Mouse (Mus musculus): ENCODE results near the gene Snx22. TPM values are rescaled to one million over a fixed set of nuclear protein-coding genes. Genes with fewer than 3 reads are reported as not detected.

Gene Snx22
- polyA plus RNA-seq, 1 experiment = 1.8 TPM

- H3K79me2 ChIP-seq (ENCODE audit: control insufficient read depth, insufficient read depth) = peaks cover 30% of the 10 kb centered on the region
- H3K36me3 ChIP-seq (ENCODE audit: control insufficient read depth, insufficient read depth) = peaks cover 56% of the 10 kb centered on the region
- H3K27me3 ChIP-seq (ENCODE audit: control insufficient read depth, insufficient read depth, insufficient read length) = no peaks in the 10 kb centered on the region
- H3K4me3 ChIP-seq = no peak overlapping the region
- no peak overlapping the region for H3K4me2 ChIP-seq (ENCODE audit: low read depth)
- H3ac ChIP-seq (ENCODE audit: control insufficient read depth, insufficient read length) = no peak overlapping the region
- TF ChIP-seq POLR2A (IDR thresholded peaks at IDR 0.05; ENCODE audit: insufficient read length, low read depth) = no peak
- TF ChIP-seq E2F4 (IDR thresholded peaks at IDR 0.05; ENCODE audit: insufficient read depth) = no peak
These were observed 40.1 kb upstream of the Snx22 start for GRCm38 (mm10) chr9:66109574-66109973.

GRCm38 (mm10) chr9:66105168-66105567 lies 35.6 kb upstream of the Snx22 start:
- Histone ChIP-seq H3ac (ENCODE audit: control insufficient read depth, insufficient read length) (no peak overlapping the region), H3K79me2 (ENCODE audit: control insufficient read depth, insufficient read depth) (no peaks in the 10 kb centered on the region), H3K4me3 (no peak overlapping the region), H3K4me2 (ENCODE audit: low read depth) (no peak overlapping the region), H3K36me3 (ENCODE audit: control insufficient read depth, insufficient read depth) (peaks cover 76% of the 10 kb centered on the region), H3K27me3 (ENCODE audit: control insufficient read depth, insufficient read depth, insufficient read length) (no peaks in the 10 kb centered on the region)
- TF ChIP-seq MAX (IDR thresholded peaks at IDR 0.05; ENCODE audit: low read depth) (no peak), TCF3 (IDR thresholded peaks at IDR 0.05; ENCODE audit: insufficient read length, low read depth) (no peak), POLR2A (IDR thresholded peaks at IDR 0.05; ENCODE audit: insufficient read length, low read depth) (no peak), TCF12 (IDR thresholded peaks at IDR 0.05; ENCODE audit: insufficient read depth, poor library complexity, severe bottlenecking) (no peak), MYOD1 (IDR thresholded peaks at IDR 0.05; ENCODE audit: control insufficient read depth in 1 of 3, insufficient read length in 2 of 3, low read depth in 2 of 3) (no peak), E2F4 (IDR thresholded peaks at IDR 0.05; ENCODE audit: insufficient read depth) (no peak), REST (IDR thresholded peaks at IDR 0.05; ENCODE audit: insufficient read depth, insufficient read length) (no peak), POLR2AphosphoS2 (IDR thresholded peaks at IDR 0.05; ENCODE audit: insufficient read length, low read depth) (no peak), MYOG (IDR thresholded peaks at IDR 0.05; ENCODE audit: control insufficient read depth in 1 of 3, insufficient read depth in 1 of 3, insufficient read length in 2 of 3, low read depth in 2 of 3) (no peak), CEBPB (IDR thresholded peaks at IDR 0.05; ENCODE audit: insufficient read depth, poor library complexity, severe bottlenecking) (no peak), USF1 (IDR thresholded peaks at IDR 0.05; ENCODE audit: low read depth) (no peak), SRF (IDR thresholded peaks at IDR 0.05; ENCODE audit: control insufficient read depth, insufficient read length, low read depth) (no peak)

- Histone ChIP-seq H3K4me3 (no peak overlapping the region), H3K27me3 (ENCODE audit: control insufficient read depth, insufficient read depth, insufficient read length) (no peaks in the 10 kb centered on the region), H3K36me3 (ENCODE audit: control insufficient read depth, insufficient read depth) (peaks cover 79% of the 10 kb centered on the region), H3K79me2 (ENCODE audit: control insufficient read depth, insufficient read depth) (no peaks in the 10 kb centered on the region), H3ac (ENCODE audit: control insufficient read depth, insufficient read length) (no peak overlapping the region), H3K4me2 (ENCODE audit: low read depth) (no peak overlapping the region)
- TF ChIP-seq E2F4 (IDR thresholded peaks at IDR 0.05; ENCODE audit: insufficient read depth) (no peak), REST (IDR thresholded peaks at IDR 0.05; ENCODE audit: insufficient read depth, insufficient read length) (no peak)
These were observed 35.1 kb upstream of the Snx22 start for GRCm38 (mm10) chr9:66104601-66105000.

- H3ac ChIP-seq (ENCODE audit: control insufficient read depth, insufficient read length) = no peak overlapping the region
- H3K79me2 ChIP-seq (ENCODE audit: control insufficient read depth, insufficient read depth) = no peaks in the 10 kb centered on the region
- H3K4me3 ChIP-seq = no peak overlapping the region
- H3K36me3 ChIP-seq (ENCODE audit: control insufficient read depth, insufficient read depth) = peaks cover 75% of the 10 kb centered on the region
- TF ChIP-seq CEBPB (IDR thresholded peaks at IDR 0.05; ENCODE audit: insufficient read depth, poor library complexity, severe bottlenecking) (no peak), MYOD1 (IDR thresholded peaks at IDR 0.05; ENCODE audit: control insufficient read depth in 1 of 3, insufficient read length in 2 of 3, low read depth in 2 of 3) (no peak), USF1 (IDR thresholded peaks at IDR 0.05; ENCODE audit: low read depth) (no peak), MAX (IDR thresholded peaks at IDR 0.05; ENCODE audit: low read depth) (no peak), E2F4 (IDR thresholded peaks at IDR 0.05; ENCODE audit: insufficient read depth) (no peak), REST (IDR thresholded peaks at IDR 0.05; ENCODE audit: insufficient read depth, insufficient read length) (no peak), SRF (IDR thresholded peaks at IDR 0.05; ENCODE audit: control insufficient read depth, insufficient read length, low read depth) (no peak), MYOG (IDR thresholded peaks at IDR 0.05; ENCODE audit: control insufficient read depth in 1 of 3, insufficient read depth in 1 of 3, insufficient read length in 2 of 3, low read depth in 2 of 3) (no peak), TCF3 (IDR thresholded peaks at IDR 0.05; ENCODE audit: insufficient read length, low read depth) (no peak), POLR2AphosphoS2 (IDR thresholded peaks at IDR 0.05; ENCODE audit: insufficient read length, low read depth) (no peak), TCF12 (IDR thresholded peaks at IDR 0.05; ENCODE audit: insufficient read depth, poor library complexity, severe bottlenecking) (no peak), POLR2A (IDR thresholded peaks at IDR 0.05; ENCODE audit: insufficient read length, low read depth) (no peak)
- H3K27me3 ChIP-seq (ENCODE audit: control insufficient read depth, insufficient read depth, insufficient read length) = no peaks in the 10 kb centered on the region
- no peak overlapping the region for H3K4me2 ChIP-seq (ENCODE audit: low read depth)
These were observed 33.1 kb upstream of the Snx22 start for GRCm38 (mm10) chr9:66102668-66103067.

GRCm38 (mm10) chr9:66101577-66101976 lies 32.1 kb upstream of the Snx22 start:
- no peak overlapping the region for H3K4me2 ChIP-seq (ENCODE audit: low read depth)

More at GRCm38 (mm10) chr9:66101577-66101976, 32.1 kb upstream of the Snx22 start:
- no peak overlapping the region for H3ac ChIP-seq (ENCODE audit: control insufficient read depth, insufficient read length)
- H3K79me2 ChIP-seq (ENCODE audit: control insufficient read depth, insufficient read depth) = no peaks in the 10 kb centered on the region
- H3K27me3 ChIP-seq (ENCODE audit: control insufficient read depth, insufficient read depth, insufficient read length) = no peaks in the 10 kb centered on the region
- peaks cover 75% of the 10 kb centered on the region for H3K36me3 ChIP-seq (ENCODE audit: control insufficient read depth, insufficient read depth)
- H3K4me3 ChIP-seq = no peak overlapping the region
- no peak for TF ChIP-seq REST (IDR thresholded peaks at IDR 0.05; ENCODE audit: insufficient read depth, insufficient read length)
- TF ChIP-seq TCF12 (IDR thresholded peaks at IDR 0.05; ENCODE audit: insufficient read depth, poor library complexity, severe bottlenecking) = no peak
- no peak for TF ChIP-seq POLR2A (IDR thresholded peaks at IDR 0.05; ENCODE audit: insufficient read length, low read depth)
- no peak for TF ChIP-seq TCF3 (IDR thresholded peaks at IDR 0.05; ENCODE audit: insufficient read length, low read depth)
- TF ChIP-seq POLR2AphosphoS2 (IDR thresholded peaks at IDR 0.05; ENCODE audit: insufficient read length, low read depth) = no peak
- TF ChIP-seq E2F4 (IDR thresholded peaks at IDR 0.05; ENCODE audit: insufficient read depth) = no peak
- TF ChIP-seq USF1 (IDR thresholded peaks at IDR 0.05; ENCODE audit: low read depth) = no peak
- TF ChIP-seq MYOG (IDR thresholded peaks at IDR 0.05; ENCODE audit: control insufficient read depth in 1 of 3, insufficient read depth in 1 of 3, insufficient read length in 2 of 3, low read depth in 2 of 3) = no peak
- no peak for TF ChIP-seq MAX (IDR thresholded peaks at IDR 0.05; ENCODE audit: low read depth)
- no peak for TF ChIP-seq CEBPB (IDR thresholded peaks at IDR 0.05; ENCODE audit: insufficient read depth, poor library complexity, severe bottlenecking)
- TF ChIP-seq SRF (IDR thresholded peaks at IDR 0.05; ENCODE audit: control insufficient read depth, insufficient read length, low read depth) = no peak
- no peak for TF ChIP-seq MYOD1 (IDR thresholded peaks at IDR 0.05; ENCODE audit: control insufficient read depth in 1 of 3, insufficient read length in 2 of 3, low read depth in 2 of 3)

Data from myocyte (in vitro differentiated cells).